Mouse (Mus musculus): ENCODE measurements at regions not wholly inside any gene's neighbourhood (a gene's known extent, or its start where the extent isn't known, plus 50 kb on each side); places are given as distances from the start of the nearest gene placed in this dataset.

GRCm38 (mm10) chr15:11750893-11751292 lies 156.2 kb downstream of the Npr3 start:
- TF ChIP-seq CTCF (IDR thresholded peaks at IDR 0.05; ENCODE audit: extremely low read depth, insufficient read depth, insufficient read length, insufficient replicate concordance), result no peak
- TF ChIP-seq POLR2A (IDR thresholded peaks at IDR 0.05; ENCODE audit: low read depth, low read length), result no peak
